Mouse (Mus musculus) kidney, postnatal 0 days (tissue): ENCODE measurements at regions not wholly inside any gene's neighbourhood (a gene's known extent, or its start where the extent isn't known, plus 50 kb on each side); places are given as distances from the start of the nearest gene placed in this dataset.

ENCODE experiments used
- ATAC-seq: fragments of 200-750 bp; cut with Nextera tagmentation; replicated peaks from 2 replicates; pipeline ENCODE4 v1.8.0; 2017; ENCODE audit warnings: low read depth, moderate number of reproducible peaks, moderate TSS enrichment, moderate library complexity; ENCODE audit not compliant: low FRiP score
- DNase-seq: peaks from one replicate; pipeline ENCODE4 v3.0.0-alpha.2; 2016; ENCODE audit warnings: low spot score
- H3K27ac ChIP-seq: fragments of 300-500 bp; sonication (generic); 2 replicates; pipeline ENCODE4 v1.5.1; 2014; ENCODE audit warnings: mild to moderate bottlenecking
- H3K27me3 ChIP-seq: fragments of 300-500 bp; sonication (generic); 2 replicates; pipeline ENCODE4 v1.6.1; 2014; ENCODE audit warnings: low read length, mixed read lengths; ENCODE audit not compliant: insufficient read depth
- H3K36me3 ChIP-seq: fragments of 300-500 bp; sonication (generic); 2 replicates; pipeline ENCODE4 v1.6.1; 2014; ENCODE audit warnings: low read length, mixed read lengths; ENCODE audit not compliant: insufficient read depth
- H3K4me1 ChIP-seq: fragments of 300-500 bp; sonication (generic); replicated peaks from 2 replicates; pipeline ENCODE4 v1.6.1; 2014; ENCODE audit warnings: antibody characterized with exemption, low read length, mixed read lengths; ENCODE audit not compliant: insufficient read depth
- H3K4me2 ChIP-seq: fragments of 300-500 bp; sonication (generic); 2 replicates; pipeline ENCODE4 v1.6.1; 2014; ENCODE audit warnings: mild to moderate bottlenecking, low read length, moderate library complexity, mixed read lengths
- H3K4me3 ChIP-seq: fragments of 300-500 bp; sonication (generic); replicated peaks from 2 replicates; pipeline ENCODE4 v1.5.1; 2014; ENCODE audit warnings: low read depth, low read length
- H3K9ac ChIP-seq: fragments of 300-500 bp; sonication (generic); 2 replicates; pipeline ENCODE4 v1.6.1; 2014; ENCODE audit warnings: low read depth, low read length
- H3K9me3 ChIP-seq: fragments of 300-500 bp; sonication (generic); replicated peaks from 2 replicates; pipeline ENCODE4 v1.6.1; 2016; ENCODE audit warnings: low read length, inconsistent platforms, mixed read lengths
- CTCF ChIP-seq: IDR thresholded peaks from 2 replicates; pipeline ENCODE4 v1.5.1; 2016; ENCODE audit warnings: antibody characterized with exemption, low read depth, mild to moderate bottlenecking, moderate library complexity
- WGBS: fragments of 180-500 bp; shearing (Covaris S2); extraction: QIAGEN DNeasy Blood & Tissue Kit; methylation state at CpG from one replicate; pipeline ENCODE4 v1.1.7; 2014; 5-methylcytosine and 5-hydroxymethylcytosine counted together

GRCm38 (mm10) chr13:29014066-29014826 lies 60.7 kb upstream of the Sox4 start:
- H3K9ac ChIP-seq, result no peak overlapping the region
- 65% methylated on average over 15 of the region's 15 CpGs for WGBS
- no peak for TF ChIP-seq CTCF
- no peak overlapping the region for H3K27ac ChIP-seq
- DNase-seq (no peak), ATAC-seq (no peak)
- no peaks in the 10 kb centered on the region for H3K36me3 ChIP-seq
- H3K4me3 ChIP-seq, result no peak overlapping the region
- H3K4me2 ChIP-seq, result no peak overlapping the region
- no peaks in the 10 kb centered on the region for H3K4me1 ChIP-seq
- no peaks in the 10 kb centered on the region for H3K9me3 ChIP-seq
- H3K27me3 ChIP-seq, result no peaks in the 10 kb centered on the region

GRCm38 (mm10) chr13:29006467-29006866 lies 53.0 kb upstream of the Sox4 start:
- ATAC-seq (no peak), DNase-seq (no peak)
- no peak for TF ChIP-seq CTCF
- no peaks in the 10 kb centered on the region for H3K36me3 ChIP-seq
- no peak overlapping the region for H3K4me3 ChIP-seq
- no peaks in the 10 kb centered on the region for H3K27me3 ChIP-seq
- H3K4me1 ChIP-seq, result no peaks in the 10 kb centered on the region
- H3K27ac ChIP-seq, result no peak overlapping the region
- no peaks in the 10 kb centered on the region for H3K9me3 ChIP-seq
- no peak overlapping the region for H3K4me2 ChIP-seq
- no peak overlapping the region for H3K9ac ChIP-seq
